Mouse (Mus musculus): ENCODE data around the gene Mif. TPM values are rescaled to one million over a fixed set of nuclear protein-coding genes. Genes with fewer than 3 reads are reported as not detected.
"Not testable (repeated sequence)": the region's sequence is repeated elsewhere in the genome, so short reads cannot be mapped to it uniquely, and the experiment has no call there.

Gene Mif
- 805 and 984 TPM in 2 replicates for polyA plus RNA-seq (2015; fragmentation: Nextera tagmentation; extraction: Ambion mirVana)

DNA sequence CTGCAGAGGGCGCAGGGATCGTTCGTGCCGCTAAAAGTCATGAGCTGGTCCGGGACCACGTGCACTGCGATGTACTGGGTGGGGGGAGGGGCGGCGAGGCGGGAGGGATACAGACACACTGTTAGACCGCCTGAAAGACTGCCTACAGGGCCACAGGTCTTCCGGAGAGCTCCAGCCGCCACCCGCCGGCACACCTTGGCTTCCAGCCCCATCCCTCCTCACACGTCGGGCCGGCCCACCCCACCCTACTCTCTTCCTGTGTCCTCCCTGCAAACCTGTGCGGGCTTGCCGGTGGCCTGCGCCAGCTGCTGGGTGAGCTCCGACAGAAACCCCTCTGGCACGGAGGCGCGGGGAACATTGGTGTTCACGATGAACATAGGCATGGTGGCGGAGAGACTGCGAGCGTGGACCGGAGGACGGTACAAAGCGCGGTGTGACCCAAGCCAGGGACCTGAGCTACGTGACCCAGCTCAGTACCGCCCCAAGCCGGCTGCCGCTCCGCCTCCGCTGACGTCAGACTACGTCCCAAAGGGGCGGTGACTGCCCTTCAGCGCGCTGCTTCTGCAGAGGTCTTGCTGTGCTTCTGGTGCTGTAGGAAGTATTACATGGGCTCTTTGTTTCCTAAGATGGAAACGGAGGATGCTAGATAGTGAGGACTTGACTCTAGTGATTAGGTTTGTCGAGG is at the start of gene Mif:
Gene Mif (minus strand): TSS at position 455 of the 685 bp plus-strand sequence.
- peak within 1 kb of the TSS; percentile 59 for H3K4me3 ChIP-seq (ENCODE audit: low read depth, low read length)
- H3K27ac ChIP-seq (replicated peaks): peak within 1 kb of the TSS; percentile 83
- under 1% methylated on average over 34 of the region's 46 CpGs for WGBS
- ATAC-seq (ENCODE audit: low FRiP score, low TSS enrichment) (peak; percentile 97), DNase-seq (ENCODE audit: low spot score) (peak; percentile 96)
- peak; percentile 24 for TF ChIP-seq CTCF (IDR thresholded peaks at IDR 0.05; ENCODE audit: low read depth)
- H3K4me1 ChIP-seq (replicated peaks; ENCODE audit: control insufficient read depth, insufficient read depth); H3K36me3 ChIP-seq (ENCODE audit: control insufficient read depth, insufficient read depth, low read length); H3K27me3 ChIP-seq (ENCODE audit: control insufficient read depth, insufficient read depth, low read length); H3K9me3 ChIP-seq (ENCODE audit: control insufficient read depth, low read length): not testable (repeated sequence)
- peak within 1 kb of the TSS; percentile 72 for H3K4me2 ChIP-seq (replicated peaks; ENCODE audit: low read depth)
- peak within 1 kb of the TSS; percentile 74 for H3K9ac ChIP-seq (ENCODE audit: low read length)

DNA sequence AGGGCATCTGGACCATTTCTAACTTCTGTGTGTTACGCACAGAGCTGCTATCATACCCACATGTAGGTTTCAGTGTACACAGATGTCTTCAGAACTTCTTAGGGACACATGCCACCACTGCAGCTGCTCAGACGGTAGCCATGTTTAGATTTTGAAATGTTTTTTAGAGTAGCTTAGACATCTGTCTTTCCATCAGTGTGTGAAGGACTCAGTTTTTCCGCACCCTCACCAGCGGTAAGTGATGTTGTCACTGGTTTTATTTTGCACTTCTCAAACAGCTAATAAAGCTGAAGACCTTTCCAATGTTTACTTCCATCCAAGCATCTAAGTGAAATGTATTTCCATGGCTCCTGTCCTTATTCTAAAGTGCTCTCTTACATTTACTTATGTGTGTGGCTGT is 46.8 kb upstream of the Mif start:
- H3K4me2 ChIP-seq (replicated peaks; ENCODE audit: low read depth): no peak overlapping the region
- no peak overlapping the region for H3K4me3 ChIP-seq (ENCODE audit: low read depth, low read length)
- H3K36me3 ChIP-seq (ENCODE audit: control insufficient read depth, insufficient read depth, low read length): peaks cover 42% of the 10 kb centered on the region
- ATAC-seq (ENCODE audit: low FRiP score, low TSS enrichment): no peak
- no peaks in the 10 kb centered on the region for H3K27me3 ChIP-seq (ENCODE audit: control insufficient read depth, insufficient read depth, low read length)
- no peak overlapping the region for H3K27ac ChIP-seq (replicated peaks)
- no peak for DNase-seq (ENCODE audit: low spot score)
- TF ChIP-seq EP300 (optimal IDR thresholded peaks at IDR 0.05) (no peak), CTCF (IDR thresholded peaks at IDR 0.05; ENCODE audit: low read depth) (no peak)
- H3K9ac ChIP-seq (ENCODE audit: low read length): no peak overlapping the region
- WGBS: 88% methylated on average over 4 of the region's 4 CpGs
- H3K4me1 ChIP-seq (replicated peaks; ENCODE audit: control insufficient read depth, insufficient read depth): no peaks in the 10 kb centered on the region
- no peaks in the 10 kb centered on the region for H3K9me3 ChIP-seq (ENCODE audit: control insufficient read depth, low read length)

DNA sequence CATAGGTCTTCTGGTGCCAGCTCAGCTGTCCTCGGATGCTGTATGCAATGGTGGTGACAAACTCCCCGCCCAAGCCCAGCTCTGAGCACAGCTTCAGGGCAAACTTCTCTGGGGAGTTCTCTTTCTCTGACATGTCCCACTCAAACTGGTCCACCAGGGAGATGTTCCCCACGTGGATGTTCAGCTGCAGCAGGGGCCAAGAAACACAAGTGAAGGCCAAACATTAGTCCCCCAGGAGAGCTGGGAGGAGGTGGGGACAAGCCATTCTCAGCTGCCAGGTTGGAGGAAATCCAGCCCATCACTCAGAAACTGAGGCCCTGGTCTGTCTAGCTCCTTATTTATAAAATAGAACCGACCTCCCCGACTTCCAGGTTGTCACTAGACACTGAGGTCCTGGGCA is 44.4 kb upstream of the Mif start:
- no peak for TF ChIP-seq CTCF (IDR thresholded peaks at IDR 0.05; ENCODE audit: low read depth)
- no peak for TF ChIP-seq EP300 (optimal IDR thresholded peaks at IDR 0.05)

DNA sequence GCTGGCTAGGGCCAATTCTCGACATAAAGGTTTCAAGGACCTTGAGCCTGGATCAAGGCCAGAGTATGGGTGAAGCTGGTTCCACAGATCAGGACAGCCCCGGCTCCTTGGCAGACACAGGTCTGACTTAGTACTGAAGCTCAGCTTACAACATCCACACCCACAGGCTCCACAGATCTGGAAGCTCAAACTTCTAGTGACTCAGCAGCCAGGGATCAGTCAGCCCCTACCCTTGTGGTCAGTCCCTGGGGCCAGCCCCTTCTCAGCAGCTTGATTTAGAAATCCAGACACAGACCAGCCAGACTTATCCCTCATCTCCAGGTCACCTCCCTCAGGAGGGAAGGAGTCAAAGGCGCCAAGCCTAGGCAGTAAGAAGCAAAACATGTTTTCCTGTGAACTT is 38.8 kb upstream of the Mif start:
- H3K36me3 ChIP-seq (ENCODE audit: control insufficient read depth, insufficient read depth, low read length): peaks cover 24% of the 10 kb centered on the region
- ATAC-seq (ENCODE audit: low FRiP score, low TSS enrichment): peak; percentile 58; the same call in 1 of the 2 replicates
- WGBS: 35% methylated on average over 3 of the region's 3 CpGs
- no peak overlapping the region for H3K9ac ChIP-seq (ENCODE audit: low read length)
- peak overlapping the region; percentile 78 for H3K27ac ChIP-seq (replicated peaks)
- H3K27me3 ChIP-seq (ENCODE audit: control insufficient read depth, insufficient read depth, low read length): no peaks in the 10 kb centered on the region
- TF ChIP-seq EP300 (optimal IDR thresholded peaks at IDR 0.05) (no peak), CTCF (IDR thresholded peaks at IDR 0.05; ENCODE audit: low read depth) (0 out of 2 replicates have a peak, but pooled peaks have one; percentile 2)
- no peak overlapping the region for H3K4me2 ChIP-seq (replicated peaks; ENCODE audit: low read depth)
- no peak overlapping the region for H3K4me3 ChIP-seq (ENCODE audit: low read depth, low read length)
- DNase-seq (ENCODE audit: low spot score): peak; percentile 24
- H3K9me3 ChIP-seq (ENCODE audit: control insufficient read depth, low read length): no peaks in the 10 kb centered on the region
- peaks cover 3% of the 10 kb centered on the region; the same call in 1 of the 2 replicates for H3K4me1 ChIP-seq (replicated peaks; ENCODE audit: control insufficient read depth, insufficient read depth)

More for the DNA sequence above, 44.4 kb upstream of the Mif start:
- no peak overlapping the region for H3K27ac ChIP-seq (replicated peaks)
- H3K9me3 ChIP-seq (ENCODE audit: control insufficient read depth, low read length): no peaks in the 10 kb centered on the region
- H3K4me1 ChIP-seq (replicated peaks; ENCODE audit: control insufficient read depth, insufficient read depth): no peaks in the 10 kb centered on the region; the same call in 1 of the 2 replicates
- DNase-seq (ENCODE audit: low spot score) (no peak), ATAC-seq (ENCODE audit: low FRiP score, low TSS enrichment) (no peak)
- H3K9ac ChIP-seq (ENCODE audit: low read length): no peak overlapping the region
- H3K4me3 ChIP-seq (ENCODE audit: low read depth, low read length): no peak overlapping the region
- whole genome bisulfite sequencing: 87% methylated on average over 5 of the region's 5 CpGs
- no peaks in the 10 kb centered on the region for H3K27me3 ChIP-seq (ENCODE audit: control insufficient read depth, insufficient read depth, low read length)
- H3K36me3 ChIP-seq (ENCODE audit: control insufficient read depth, insufficient read depth, low read length): peaks cover 23% of the 10 kb centered on the region
- H3K4me2 ChIP-seq (replicated peaks; ENCODE audit: low read depth): no peak overlapping the region

DNA sequence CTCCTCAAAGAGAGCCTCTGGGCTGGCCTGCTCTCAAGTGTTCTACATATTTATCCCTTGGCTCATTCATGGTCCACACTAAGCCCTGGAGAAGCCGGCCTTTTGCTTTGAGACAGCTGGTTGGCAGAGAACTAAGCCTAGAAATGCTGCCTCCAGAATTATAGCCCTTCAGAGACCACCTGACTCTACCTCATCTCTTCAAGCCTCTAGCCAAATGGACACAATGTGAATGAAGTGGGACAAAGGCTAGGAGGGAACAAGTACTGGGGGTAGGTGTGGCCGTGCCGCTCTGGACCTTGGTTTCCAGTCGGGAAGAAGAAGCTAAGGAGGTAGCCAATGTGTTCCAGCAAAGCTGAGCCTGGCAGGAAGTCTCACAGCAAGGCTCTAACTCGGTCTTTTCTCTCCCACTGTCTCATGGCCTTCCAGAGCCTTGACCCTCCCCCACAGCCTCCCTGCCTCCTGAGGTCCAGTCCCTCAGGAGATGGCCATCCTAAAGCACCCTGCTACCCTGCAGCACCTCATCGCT is 38.1 kb upstream of the Mif start:
- ATAC-seq (ENCODE audit: low FRiP score, low TSS enrichment) (no peak), DNase-seq (ENCODE audit: low spot score) (no peak)
- Histone ChIP-seq H3K27ac (replicated peaks) (peak overlapping the region; percentile 78), H3K9ac (ENCODE audit: low read length) (no peak overlapping the region), H3K36me3 (ENCODE audit: control insufficient read depth, insufficient read depth, low read length) (peaks cover 17% of the 10 kb centered on the region), H3K4me3 (ENCODE audit: low read depth, low read length) (no peak overlapping the region), H3K4me2 (replicated peaks; ENCODE audit: low read depth) (no peak overlapping the region), H3K27me3 (ENCODE audit: control insufficient read depth, insufficient read depth, low read length) (no peaks in the 10 kb centered on the region), H3K9me3 (ENCODE audit: control insufficient read depth, low read length) (no peaks in the 10 kb centered on the region), H3K4me1 (replicated peaks; ENCODE audit: control insufficient read depth, insufficient read depth) (peaks cover 3% of the 10 kb centered on the region; the same call in 1 of the 2 replicates)
- WGBS: 60% methylated on average over 6 of the region's 6 CpGs
- TF ChIP-seq EP300 (optimal IDR thresholded peaks at IDR 0.05) (no peak), CTCF (IDR thresholded peaks at IDR 0.05; ENCODE audit: low read depth) (no peak)

DNA sequence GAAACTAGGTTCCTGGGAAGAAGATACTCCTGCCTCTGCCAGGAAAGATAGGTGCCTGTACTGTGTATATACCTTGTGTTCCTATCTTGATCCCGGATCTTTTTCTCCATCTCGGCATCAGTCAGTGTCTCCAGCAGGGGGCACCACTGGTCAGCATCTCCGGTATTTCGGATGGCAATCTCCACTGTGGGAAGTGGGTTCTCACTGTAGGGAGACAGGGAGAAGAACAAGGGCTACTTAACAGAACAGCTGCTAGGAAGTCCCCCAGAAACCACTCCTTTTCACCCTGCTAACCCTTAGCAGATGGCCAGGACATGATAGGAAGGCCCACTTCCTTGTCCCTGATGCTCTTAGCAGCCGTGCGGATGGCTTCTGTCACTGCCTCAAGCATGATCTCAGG is 37.3 kb upstream of the Mif start:
- ATAC-seq (ENCODE audit: low FRiP score, low TSS enrichment): no peak
- no peak overlapping the region for H3K27ac ChIP-seq (replicated peaks)
- TF ChIP-seq CTCF (IDR thresholded peaks at IDR 0.05; ENCODE audit: low read depth) (peak; percentile 90), EP300 (optimal IDR thresholded peaks at IDR 0.05) (no peak)
- peaks cover 15% of the 10 kb centered on the region for H3K36me3 ChIP-seq (ENCODE audit: control insufficient read depth, insufficient read depth, low read length)
- H3K4me2 ChIP-seq (replicated peaks; ENCODE audit: low read depth): no peak overlapping the region
- no peaks in the 10 kb centered on the region for H3K9me3 ChIP-seq (ENCODE audit: control insufficient read depth, low read length)
- H3K9ac ChIP-seq (ENCODE audit: low read length): no peak overlapping the region
- H3K27me3 ChIP-seq (ENCODE audit: control insufficient read depth, insufficient read depth, low read length): no peaks in the 10 kb centered on the region
- H3K4me1 ChIP-seq (replicated peaks; ENCODE audit: control insufficient read depth, insufficient read depth): peaks cover 3% of the 10 kb centered on the region; the same call in 1 of the 2 replicates
- H3K4me3 ChIP-seq (ENCODE audit: low read depth, low read length): no peak overlapping the region
- DNase-seq (ENCODE audit: low spot score): peak; percentile 72
- 29% methylated on average over 6 of the region's 6 CpGs for WGBS

Measured in stomach, postnatal 0 days (tissue).